Mouse (Mus musculus): ENCODE data around the gene Gm6020. TPM values are rescaled to one million over a fixed set of nuclear protein-coding genes. Genes with fewer than 3 reads are reported as not detected.

Gm6020 gene
- polyA plus RNA-seq, 1 experiment from 2014 or later = not detected

GRCm38 (mm10) chr19:61224678-61225525 lies 41.2 kb downstream of the Gm6020 start:
- H3K9ac ChIP-seq (ENCODE audit: low read length) = no peak overlapping the region
- TF ChIP-seq EP300 (optimal IDR thresholded peaks at IDR 0.05) (no peak), CTCF (IDR thresholded peaks at IDR 0.05; ENCODE audit: low read depth) (no peak)

GRCm38 (mm10) chr19:61225526-61226400 lies 42.1 kb downstream of the Gm6020 start:
- peak; percentile 67 for ATAC-seq (ENCODE audit: low FRiP score, low TSS enrichment)
- H3K9me3 ChIP-seq (ENCODE audit: control insufficient read depth, low read length) = no peaks in the 10 kb centered on the region
- no peaks in the 10 kb centered on the region for H3K36me3 ChIP-seq (ENCODE audit: control insufficient read depth, insufficient read depth, low read length)
- H3K27ac ChIP-seq (replicated peaks) = peak overlapping the region; percentile 88
- no peak for TF ChIP-seq CTCF (IDR thresholded peaks at IDR 0.05; ENCODE audit: low read depth)
- no peak for TF ChIP-seq EP300 (optimal IDR thresholded peaks at IDR 0.05)
- DNase-seq (ENCODE audit: low spot score) = peak; percentile 91
- H3K4me3 ChIP-seq (ENCODE audit: low read depth, low read length) = peak overlapping the region; percentile 51
- H3K27me3 ChIP-seq (ENCODE audit: control insufficient read depth, insufficient read depth, low read length) = no peaks in the 10 kb centered on the region
- H3K9ac ChIP-seq (ENCODE audit: low read length) = 0 out of 2 replicates have a peak overlapping the region, but pooled peaks have one; percentile 58
- H3K4me2 ChIP-seq (replicated peaks; ENCODE audit: low read depth) = peak overlapping the region; percentile 58
- H3K4me1 ChIP-seq (replicated peaks; ENCODE audit: control insufficient read depth, insufficient read depth) = no peaks in the 10 kb centered on the region
- 8% methylated on average over 66 of the region's 70 CpGs for WGBS

More at GRCm38 (mm10) chr19:61224678-61225525, 41.2 kb downstream of the Gm6020 start:
- Histone ChIP-seq H3K9me3 (ENCODE audit: control insufficient read depth, low read length) (no peaks in the 10 kb centered on the region), H3K27me3 (ENCODE audit: control insufficient read depth, insufficient read depth, low read length) (no peaks in the 10 kb centered on the region), H3K36me3 (ENCODE audit: control insufficient read depth, insufficient read depth, low read length) (no peaks in the 10 kb centered on the region), H3K27ac (replicated peaks) (no peak overlapping the region), H3K4me3 (ENCODE audit: low read depth, low read length) (peak overlapping the region; percentile 51; the same call in 1 of the 2 replicates), H3K4me1 (replicated peaks; ENCODE audit: control insufficient read depth, insufficient read depth) (no peaks in the 10 kb centered on the region), H3K4me2 (replicated peaks; ENCODE audit: low read depth) (peak overlapping the region; percentile 58)
- WGBS = 35% methylated on average over 49 of the region's 53 CpGs
- peak; percentile 10 for ATAC-seq (ENCODE audit: low FRiP score, low TSS enrichment)
- DNase-seq (ENCODE audit: low spot score) = peak; percentile 26

- Histone ChIP-seq H3K27ac (replicated peaks) (peak overlapping the region; percentile 88), H3K4me1 (replicated peaks; ENCODE audit: control insufficient read depth, insufficient read depth) (no peaks in the 10 kb centered on the region), H3K4me2 (replicated peaks; ENCODE audit: low read depth) (peak overlapping the region; percentile 58), H3K27me3 (ENCODE audit: control insufficient read depth, insufficient read depth, low read length) (no peaks in the 10 kb centered on the region), H3K9ac (ENCODE audit: low read length) (peak overlapping the region; percentile 58), H3K4me3 (ENCODE audit: low read depth, low read length) (peak overlapping the region; percentile 51), H3K36me3 (ENCODE audit: control insufficient read depth, insufficient read depth, low read length) (no peaks in the 10 kb centered on the region), H3K9me3 (ENCODE audit: control insufficient read depth, low read length) (no peaks in the 10 kb centered on the region)
- peak; percentile 73 for ATAC-seq (ENCODE audit: low FRiP score, low TSS enrichment)
- WGBS = 1% methylated on average over 63 of the region's 71 CpGs
- DNase-seq (ENCODE audit: low spot score) = peak; percentile 87
- peak; percentile 29; the same call in 1 of the 2 replicates for TF ChIP-seq CTCF (IDR thresholded peaks at IDR 0.05; ENCODE audit: low read depth)
- TF ChIP-seq EP300 (optimal IDR thresholded peaks at IDR 0.05) = no peak
Observed at GRCm38 (mm10) chr19:61226401-61226927, 42.8 kb downstream of the Gm6020 start.

- H3K9me3 ChIP-seq (ENCODE audit: control insufficient read depth, low read length) = no peaks in the 10 kb centered on the region
- H3K4me1 ChIP-seq (replicated peaks; ENCODE audit: control insufficient read depth, insufficient read depth) = no peaks in the 10 kb centered on the region
- H3K27ac ChIP-seq (replicated peaks) = peak overlapping the region; percentile 88
- H3K36me3 ChIP-seq (ENCODE audit: control insufficient read depth, insufficient read depth, low read length) = no peaks in the 10 kb centered on the region
- ATAC-seq (ENCODE audit: low FRiP score, low TSS enrichment) = peak; percentile 87
- TF ChIP-seq EP300 (optimal IDR thresholded peaks at IDR 0.05) (no peak), CTCF (IDR thresholded peaks at IDR 0.05; ENCODE audit: low read depth) (no peak)
- H3K4me2 ChIP-seq (replicated peaks; ENCODE audit: low read depth) = peak overlapping the region; percentile 58
- no peaks in the 10 kb centered on the region for H3K27me3 ChIP-seq (ENCODE audit: control insufficient read depth, insufficient read depth, low read length)
- DNase-seq (ENCODE audit: low spot score) = peak; percentile 93
- 3% methylated on average over 65 of the region's 71 CpGs for WGBS
- peak overlapping the region; percentile 58 for H3K9ac ChIP-seq (ENCODE audit: low read length)
- H3K4me3 ChIP-seq (ENCODE audit: low read depth, low read length) = peak overlapping the region; percentile 51
Observed at GRCm38 (mm10) chr19:61226928-61227854, 43.5 kb downstream of the Gm6020 start.

All from stomach, postnatal 0 days (tissue).